Mouse (Mus musculus) lung, adult 18-20 months (tissue): ENCODE results near the gene Zfp992.
"Not testable (repeated sequence)": the region's sequence is repeated elsewhere in the genome, so short reads cannot be mapped to it uniquely, and the experiment has no call there.

Experiments used
- DNase-seq, 2 experiments: peaks; one replicate each; pipeline ENCODE4 v3.0.0; 2022; ENCODE audit warnings: mixed read lengths in 2 of 2

Gene Zfp992

GRCm38 (mm10) chr4:146476260-146476659 is 27.4 kb downstream of the Zfp992 start:
- not testable (repeated sequence) for DNase-seq

- DNase-seq = not testable (repeated sequence)
Measured at GRCm38 (mm10) chr4:146476959-146477358, 28.1 kb downstream of the Zfp992 start.

GRCm38 (mm10) chr4:146480376-146481096 is 31.7 kb downstream of the Zfp992 start:
- not testable (repeated sequence) for DNase-seq

- DNase-seq = not testable (repeated sequence)
Measured at GRCm38 (mm10) chr4:146482546-146482945, 33.7 kb downstream of the Zfp992 start.

- not testable (repeated sequence) for DNase-seq
Measured at GRCm38 (mm10) chr4:146483571-146484280, 34.9 kb downstream of the Zfp992 start.

- not testable (repeated sequence) for DNase-seq
Measured at GRCm38 (mm10) chr4:146484676-146485075, 35.9 kb downstream of the Zfp992 start.

- not testable (repeated sequence) for DNase-seq
Measured at GRCm38 (mm10) chr4:146485183-146485939, 36.5 kb downstream of the Zfp992 start.

GRCm38 (mm10) chr4:146486753-146487152 is 37.9 kb downstream of the Zfp992 start:
- not testable (repeated sequence) for DNase-seq

- DNase-seq = not testable (repeated sequence)
Measured at GRCm38 (mm10) chr4:146489196-146489595, 40.4 kb downstream of the Zfp992 start.

- not testable (repeated sequence) for DNase-seq
Measured at GRCm38 (mm10) chr4:146491993-146492392, 43.2 kb downstream of the Zfp992 start.

- no peak for DNase-seq
Measured at GRCm38 (mm10) chr4:146492439-146492838, 43.6 kb downstream of the Zfp992 start.

- DNase-seq = no peak
Measured at GRCm38 (mm10) chr4:146492851-146493250, 44.0 kb downstream of the Zfp992 start.

- DNase-seq = not testable (repeated sequence)
Measured at GRCm38 (mm10) chr4:146493319-146493907, 44.6 kb downstream of the Zfp992 start.

- no peak for DNase-seq
Measured at GRCm38 (mm10) chr4:146494980-146495379, 46.2 kb downstream of the Zfp992 start.

- not testable (repeated sequence) for DNase-seq
Measured at GRCm38 (mm10) chr4:146497695-146498275, 49.0 kb downstream of the Zfp992 start.

- DNase-seq = not testable (repeated sequence)
Measured at GRCm38 (mm10) chr4:146501727-146502126, 52.9 kb downstream of the Zfp992 start, which contains the start of gene Zfp981. TSS of gene Zfp981 (plus strand) at chr4:146502027.

GRCm38 (mm10) chr4:146509029-146509428 is 60.2 kb downstream of the Zfp992 start:
- DNase-seq = not testable (repeated sequence)

- DNase-seq = not testable (repeated sequence)
Measured at GRCm38 (mm10) chr4:146511871-146512270, 63.0 kb downstream of the Zfp992 start.

GRCm38 (mm10) chr4:146516474-146516873 is 67.7 kb downstream of the Zfp992 start:
- no peak for DNase-seq

GRCm38 (mm10) chr4:146517150-146517549 is 68.3 kb downstream of the Zfp992 start:
- DNase-seq = not testable (repeated sequence)
